Mouse (Mus musculus) spleen, embryonic (tissue): ENCODE results near the gene Plcd3.

Experiments
- CTCF ChIA-PET: fragments of 350-600 bp; sonication (Branson Sonifier 250); formaldehyde crosslinking; loops from one replicate; lab custom pipeline; 2022; lab: Charles Lee

Plcd3 gene

GRCm38 (mm10) chr11:103067457-103068001, 33.9 kb downstream of the Plcd3 start:
- CTCF ChIA-PET, result no interaction called here

- CTCF ChIA-PET, result no interaction called here
Observed at GRCm38 (mm10) chr11:103067051-103067361, 34.5 kb downstream of the Plcd3 start.

GRCm38 (mm10) chr11:103066191-103067050, 35.0 kb downstream of the Plcd3 start:
- CTCF ChIA-PET, result no interaction called here

- CTCF ChIA-PET, result interaction anchor here (0.8 kb wide), 1 partner anchor 103 kb away, joined by 7 read pairs; no protein-coding TSS in a partner anchor
Observed at GRCm38 (mm10) chr11:103058499-103059085, 42.9 kb downstream of the Plcd3 start.

GRCm38 (mm10) chr11:103056636-103057035, 44.8 kb downstream of the Plcd3 start:
- CTCF ChIA-PET, result no interaction called here

- CTCF ChIA-PET, result no interaction called here
Observed at GRCm38 (mm10) chr11:103054798-103055197, 46.7 kb downstream of the Plcd3 start.

GRCm38 (mm10) chr11:103053191-103054076, 48.0 kb downstream of the Plcd3 start:
- CTCF ChIA-PET, result interaction anchor here (0.6 to 0.7 kb wide), 4 partner anchors 17 to 341 kb away, joined by 3 to 4 read pairs (median 4); no protein-coding TSS in a partner anchor

- CTCF ChIA-PET, result interaction anchor here (0.6 kb wide), 1 partner anchor 265 kb away, joined by 12 read pairs; no protein-coding TSS in a partner anchor
Observed at GRCm38 (mm10) chr11:103052078-103052477, 49.4 kb downstream of the Plcd3 start.

GRCm38 (mm10) chr11:103051249-103051691, 50.2 kb downstream of the Plcd3 start:
- CTCF ChIA-PET, result no interaction called here

- CTCF ChIA-PET, result no interaction called here
Observed at GRCm38 (mm10) chr11:103050153-103050552, 51.3 kb downstream of the Plcd3 start.

GRCm38 (mm10) chr11:103049611-103050010, 51.8 kb downstream of the Plcd3 start:
- CTCF ChIA-PET, result no interaction called here

- CTCF ChIA-PET, result no interaction called here
Observed at GRCm38 (mm10) chr11:103046286-103046685, 55.2 kb downstream of the Plcd3 start.

GRCm38 (mm10) chr11:103043982-103044381, 57.5 kb downstream of the Plcd3 start:
- CTCF ChIA-PET, result no interaction called here

- CTCF ChIA-PET, result interaction anchor here (0.7 kb wide), 1 partner anchor 291 kb away, joined by 3 read pairs; no protein-coding TSS in a partner anchor
Observed at GRCm38 (mm10) chr11:103042828-103043227, 58.6 kb downstream of the Plcd3 start.

- CTCF ChIA-PET, result no interaction called here
Observed at GRCm38 (mm10) chr11:103038037-103038436, 63.4 kb downstream of the Plcd3 start.

GRCm38 (mm10) chr11:103036881-103037465, 64.5 kb downstream of the Plcd3 start:
- CTCF ChIA-PET, result interaction anchor here (0.6 kb wide), 1 partner anchor 16 kb away, joined by 3 read pairs; no protein-coding TSS in a partner anchor

GRCm38 (mm10) chr11:103035007-103035406, 66.5 kb downstream of the Plcd3 start:
- CTCF ChIA-PET, result no interaction called here

GRCm38 (mm10) chr11:103033030-103033429, 68.4 kb downstream of the Plcd3 start:
- CTCF ChIA-PET, result no interaction called here

GRCm38 (mm10) chr11:103028176-103028891, 73.1 kb downstream of the Plcd3 start, which contains the start of the genes Nmt1 and Dcakd:
Gene Nmt1, plus strand, starts transcription at chr11:103028190.
Gene Dcakd, minus strand, starts transcription at chr11:103028333.
- CTCF ChIA-PET, result interaction anchor here (0.6 kb wide), 1 partner anchor 13 kb away, joined by 6 read pairs; no protein-coding TSS in a partner anchor

GRCm38 (mm10) chr11:103027570-103028175, 73.8 kb downstream of the Plcd3 start:
- CTCF ChIA-PET, result no interaction called here
